Mouse (Mus musculus): ENCODE data around the gene Adgre1.

- TF ChIP-seq CTCF (IDR thresholded peaks at IDR 0.05; ENCODE audit: extremely low read depth, insufficient read depth, insufficient read length, insufficient replicate concordance) = no peak
- TF ChIP-seq POLR2A (IDR thresholded peaks at IDR 0.05; ENCODE audit: low read depth, low read length) = no peak
These were observed 7.4 kb upstream of the Adgre1 start for GRCm38 (mm10) chr17:57351107-57351506.
